Mouse (Mus musculus): ENCODE measurements at regions not wholly inside any gene's neighbourhood (a gene's known extent, or its start where the extent isn't known, plus 50 kb on each side); places are given as distances from the start of the nearest gene placed in this dataset.
A peak's percentile ranks its signal among the peaks of the same experiment; 100 is the strongest.
"Not testable (repeated sequence)": the region's sequence is repeated elsewhere in the genome, so short reads cannot be mapped to it uniquely, and the experiment has no call there.

- no peak for DNase-seq (ENCODE audit: low spot score in 2 of 2)
Observed at GRCm38 (mm10) chr14:86322365-86322764, 818.7 kb downstream of the Diaph3 start.

GRCm38 (mm10) chr14:86315974-86316373 lies 825.1 kb downstream of the Diaph3 start:
- no peak for DNase-seq (ENCODE audit: low spot score in 2 of 2)

- DNase-seq (ENCODE audit: low spot score in 2 of 2) = no peak
Observed at GRCm38 (mm10) chr14:86308949-86309543, 832.0 kb downstream of the Diaph3 start.

GRCm38 (mm10) chr14:86307806-86308205 lies 833.2 kb downstream of the Diaph3 start:
- peak; percentile 17 to 25 for DNase-seq (ENCODE audit: low spot score in 2 of 2)

GRCm38 (mm10) chr14:86301666-86302065 lies 839.4 kb downstream of the Diaph3 start:
- DNase-seq (ENCODE audit: low spot score in 2 of 2) = no peak

- DNase-seq (ENCODE audit: low spot score in 2 of 2) = no peak
Observed at GRCm38 (mm10) chr14:86300811-86301210, 840.2 kb downstream of the Diaph3 start.

GRCm38 (mm10) chr14:86297991-86298390 lies 843.0 kb downstream of the Diaph3 start:
- no peak for DNase-seq (ENCODE audit: low spot score in 2 of 2)

GRCm38 (mm10) chr14:86294606-86295005 lies 846.4 kb downstream of the Diaph3 start:
- not testable (repeated sequence) for DNase-seq (ENCODE audit: low spot score in 2 of 2)

GRCm38 (mm10) chr14:86293804-86294203 lies 847.2 kb downstream of the Diaph3 start:
- no peak for DNase-seq (ENCODE audit: low spot score in 2 of 2)

- no peak for DNase-seq (ENCODE audit: low spot score in 2 of 2)
Observed at GRCm38 (mm10) chr14:86293371-86293770, 847.7 kb downstream of the Diaph3 start.

GRCm38 (mm10) chr14:86290556-86290955 lies 850.5 kb downstream of the Diaph3 start:
- DNase-seq (ENCODE audit: low spot score in 2 of 2) = no peak

- no peak for DNase-seq (ENCODE audit: low spot score in 2 of 2)
Observed at GRCm38 (mm10) chr14:86261640-86262230, 879.3 kb downstream of the Diaph3 start.

- no peak for DNase-seq (ENCODE audit: low spot score in 2 of 2)
Observed at GRCm38 (mm10) chr14:86254196-86254595, 886.8 kb downstream of the Diaph3 start.

GRCm38 (mm10) chr14:86251617-86252016 lies 889.4 kb downstream of the Diaph3 start:
- DNase-seq (ENCODE audit: low spot score in 2 of 2) = no peak

- DNase-seq (ENCODE audit: low spot score in 2 of 2) = peak; percentile 11 to 36
Observed at GRCm38 (mm10) chr14:86247686-86248085, 893.3 kb downstream of the Diaph3 start.

GRCm38 (mm10) chr14:86246770-86247169 lies 894.3 kb downstream of the Diaph3 start:
- DNase-seq (ENCODE audit: low spot score in 2 of 2) = no peak

GRCm38 (mm10) chr14:86243662-86244061 lies 897.4 kb downstream of the Diaph3 start:
- DNase-seq (ENCODE audit: low spot score in 2 of 2) = no peak

- no peak for DNase-seq (ENCODE audit: low spot score in 2 of 2)
Observed at GRCm38 (mm10) chr14:86242836-86243235, 898.2 kb downstream of the Diaph3 start.

GRCm38 (mm10) chr14:86239090-86239489 lies 901.9 kb downstream of the Diaph3 start:
- no peak for DNase-seq (ENCODE audit: low spot score in 2 of 2)

- no peak for DNase-seq (ENCODE audit: low spot score in 2 of 2)
Observed at GRCm38 (mm10) chr14:86233305-86233704, 907.7 kb downstream of the Diaph3 start.

- DNase-seq (ENCODE audit: low spot score in 2 of 2) = no peak
Observed at GRCm38 (mm10) chr14:86230609-86231008, 910.4 kb downstream of the Diaph3 start.

GRCm38 (mm10) chr14:86229755-86230154 lies 911.3 kb downstream of the Diaph3 start:
- no peak for DNase-seq (ENCODE audit: low spot score in 2 of 2)

GRCm38 (mm10) chr14:86215711-86216110 lies 925.3 kb downstream of the Diaph3 start:
- DNase-seq (ENCODE audit: low spot score in 2 of 2) = no peak

GRCm38 (mm10) chr14:86211654-86212053 lies 929.4 kb downstream of the Diaph3 start:
- no peak for DNase-seq (ENCODE audit: low spot score in 2 of 2)
